Mouse (Mus musculus) olfactory bulb, adult 2 months (tissue): ENCODE results near the gene Dcbld2.

Experiments
- CTCF ChIP-seq: fragments of 200-500 bp; IDR thresholded peaks from 2 replicates; pipeline ENCODE4 v1.5.1; 2012; ENCODE audit warnings: low read depth, mild to moderate bottlenecking, low read length, moderate library complexity; ENCODE audit not compliant: insufficient read depth
- POLR2A ChIP-seq: fragments of 200-500 bp; IDR thresholded peaks from 2 replicates; pipeline ENCODE4 v1.6.1; 2012; ENCODE audit warnings: mild to moderate bottlenecking, low read depth, low read length, moderate library complexity; ENCODE audit not compliant: insufficient read depth

DNA sequence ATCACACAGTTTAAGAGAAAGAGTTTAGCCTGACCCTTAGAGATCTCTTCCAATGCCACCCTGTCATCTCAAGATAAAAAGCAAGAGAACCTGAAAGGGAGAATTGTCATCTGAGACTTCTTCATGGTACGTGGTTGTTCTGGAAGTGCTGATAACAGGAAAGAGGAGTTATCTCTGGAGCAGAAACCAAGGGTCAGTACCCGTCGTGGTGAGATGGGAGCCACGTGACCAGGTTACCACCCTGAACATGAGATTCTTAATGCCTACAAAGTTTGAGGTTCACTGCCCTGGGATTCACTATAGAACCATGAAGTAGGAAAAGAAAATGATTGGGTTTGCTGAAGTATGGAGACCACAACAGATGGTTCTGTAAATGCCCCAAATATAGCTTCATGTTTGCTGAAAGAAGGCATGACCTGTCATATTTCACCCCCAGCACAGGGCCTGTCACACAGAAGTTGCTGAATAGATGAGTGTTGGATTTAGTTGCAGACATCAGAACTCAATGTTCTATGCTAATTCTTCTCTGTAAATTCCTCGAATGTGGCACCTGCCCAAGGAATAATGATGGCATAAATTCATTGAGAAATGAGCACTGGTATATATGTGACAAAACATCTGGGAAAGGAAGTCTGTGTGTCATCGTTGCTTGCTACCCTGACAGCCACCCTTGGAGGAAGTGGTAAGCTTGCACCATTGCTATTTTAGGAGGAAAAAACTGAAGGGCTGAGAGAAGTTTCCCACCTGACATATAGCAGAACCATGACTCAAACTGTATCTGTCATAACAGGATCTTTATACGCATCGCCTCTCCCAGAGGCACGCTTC is 89.9 kb downstream of the Dcbld2 start:
- TF ChIP-seq CTCF: no peak
- TF ChIP-seq POLR2A: no peak
